Mouse (Mus musculus) right cerebral cortex, postnatal 4 days (tissue): Measurements from ENCODE around the gene Ms4a4d.
"Not testable (repeated sequence)": the region's sequence is repeated elsewhere in the genome, so short reads cannot be mapped to it uniquely, and the experiment has no call there.

Experiments used
- DNase-seq: peaks from one replicate; pipeline ENCODE4 v3.0.0-alpha.2; 2022

The Ms4a4d gene

GRCm38 (mm10) chr19:11536593-11536992, at the start of gene Ms4a4d:
TSS of gene Ms4a4d (plus strand) at chr19:11536801.
- DNase-seq, result no peak

GRCm38 (mm10) chr19:11491406-11492189, 45.0 kb upstream of the Ms4a4d start:
- no peak for DNase-seq

DNA sequence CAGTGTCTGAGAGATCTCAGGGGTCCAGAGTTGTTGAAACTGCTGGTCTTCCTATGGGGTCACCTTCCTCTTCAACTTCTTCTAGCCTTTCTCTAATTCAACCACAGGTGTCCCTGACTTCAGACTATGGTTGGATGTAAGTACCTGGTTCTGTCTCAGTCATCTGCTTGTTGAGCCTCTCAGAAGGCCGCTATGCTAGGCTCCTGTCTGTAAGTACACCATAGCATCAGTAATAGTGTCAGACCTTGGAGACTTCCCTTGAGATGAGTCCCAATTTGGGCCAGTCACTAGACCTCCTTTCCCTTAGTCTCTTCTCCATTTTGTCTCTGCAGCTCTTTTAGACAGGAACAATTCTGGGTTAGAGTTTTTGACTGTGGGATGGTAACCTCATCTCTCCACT, 43.9 kb upstream of the Ms4a4d start:
- no peak for DNase-seq

- no peak for DNase-seq
These were observed 42.1 kb upstream of the Ms4a4d start for GRCm38 (mm10) chr19:11494519-11494918.

DNA sequence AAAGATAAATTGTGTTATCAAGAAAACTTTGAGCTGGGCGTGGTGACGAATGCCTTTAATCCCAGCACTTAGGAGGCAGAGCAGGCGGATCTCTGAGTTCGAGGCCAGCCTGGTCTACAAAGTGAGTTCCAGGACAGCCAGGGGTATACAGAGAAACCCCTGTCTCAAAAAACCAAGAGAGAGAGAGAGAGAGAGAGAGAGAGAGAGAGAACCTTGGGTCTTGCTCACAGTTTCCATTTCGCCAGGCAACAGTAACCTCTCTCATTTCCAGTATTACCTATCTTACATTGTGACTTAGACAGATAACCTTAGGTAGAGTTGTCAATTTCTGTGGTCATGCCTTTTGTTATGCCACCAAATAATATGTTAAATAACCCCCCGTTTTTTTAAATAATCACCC, 40.2 kb upstream of the Ms4a4d start:
- no peak for DNase-seq

DNA sequence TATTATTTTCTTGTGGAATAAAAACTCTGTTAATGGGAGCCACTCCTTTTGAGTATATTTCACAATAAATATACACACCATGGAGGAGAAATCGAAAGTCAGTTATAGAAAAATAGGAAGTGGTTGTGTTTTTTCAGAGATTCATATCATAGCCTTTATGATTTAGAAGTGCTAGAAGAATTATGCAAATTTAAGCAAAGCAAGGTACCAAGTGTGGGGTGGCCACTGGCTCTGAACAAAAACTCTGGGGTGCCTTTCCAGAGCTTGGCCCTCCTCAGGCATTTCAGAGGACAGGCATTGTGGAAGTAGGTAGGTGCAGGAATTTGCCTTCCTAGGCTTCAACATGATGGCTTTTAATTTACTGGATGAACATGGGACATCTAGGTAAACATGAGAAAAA, 39.3 kb upstream of the Ms4a4d start:
- not testable (repeated sequence) for DNase-seq

- no peak for DNase-seq
These were observed 35.8 kb upstream of the Ms4a4d start for GRCm38 (mm10) chr19:11500796-11501195.

DNA sequence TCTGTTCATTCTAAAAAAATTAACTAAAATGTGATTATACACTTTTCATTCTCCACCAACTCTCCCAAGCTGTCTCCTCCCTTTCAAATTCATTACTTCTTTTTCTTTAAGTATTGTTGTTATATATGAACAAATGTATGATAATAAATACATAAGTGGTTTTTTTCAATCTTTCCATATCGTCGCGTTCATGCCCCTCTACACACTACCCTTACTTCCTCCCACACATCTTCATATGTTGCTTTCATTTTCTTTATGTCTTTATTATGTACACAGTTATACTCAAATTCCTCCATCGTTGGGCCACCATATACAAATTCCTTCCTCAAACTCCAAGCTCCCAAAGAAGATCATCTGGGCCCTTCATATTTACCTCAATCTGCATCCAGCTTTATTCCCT, 35.3 kb upstream of the Ms4a4d start:
- DNase-seq, result no peak

DNA sequence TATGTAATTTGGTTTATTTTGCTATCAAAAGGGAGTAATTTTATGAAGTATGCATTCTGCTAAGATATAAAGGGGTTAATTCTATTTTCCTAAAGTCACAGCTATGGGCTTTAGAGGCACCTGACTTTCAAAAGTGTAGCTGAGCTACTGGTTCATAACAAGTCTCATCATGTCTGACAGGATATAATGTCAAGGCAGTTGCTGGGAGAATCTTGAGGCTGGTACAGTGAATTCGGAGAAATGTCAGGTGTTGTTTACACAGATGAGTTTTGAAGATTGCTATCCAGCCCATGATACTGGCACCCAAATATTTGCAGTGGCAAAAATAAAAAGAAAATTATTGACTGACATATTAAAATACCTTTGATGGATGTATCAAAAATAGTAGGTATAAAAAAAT, 31.7 kb upstream of the Ms4a4d start:
- no peak for DNase-seq

DNA sequence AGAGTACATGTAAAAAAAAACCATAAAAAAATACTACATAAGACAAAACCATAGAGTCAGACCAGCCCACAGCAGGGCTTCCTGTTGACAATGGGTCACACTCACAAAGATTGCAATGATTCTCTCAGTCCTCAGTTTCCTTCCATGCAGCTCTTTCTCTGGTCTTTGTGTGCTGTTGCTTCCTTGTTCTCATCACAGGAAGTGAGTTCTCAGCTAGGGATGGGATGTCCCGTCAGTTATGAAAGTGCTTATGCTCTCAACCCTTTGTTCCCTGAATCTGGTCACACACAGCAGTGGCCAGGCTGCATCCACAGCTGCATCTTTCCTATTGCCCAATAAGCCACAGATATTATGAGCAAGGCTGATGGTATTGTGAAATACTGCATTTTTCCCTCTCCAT, 23.1 kb upstream of the Ms4a4d start:
- DNase-seq, result no peak

GRCm38 (mm10) chr19:11516246-11516645, 20.4 kb upstream of the Ms4a4d start, which contains the start of gene Ms4a6b:
TSS of gene Ms4a6b (plus strand) at chr19:11516512.
- no peak for DNase-seq

DNA sequence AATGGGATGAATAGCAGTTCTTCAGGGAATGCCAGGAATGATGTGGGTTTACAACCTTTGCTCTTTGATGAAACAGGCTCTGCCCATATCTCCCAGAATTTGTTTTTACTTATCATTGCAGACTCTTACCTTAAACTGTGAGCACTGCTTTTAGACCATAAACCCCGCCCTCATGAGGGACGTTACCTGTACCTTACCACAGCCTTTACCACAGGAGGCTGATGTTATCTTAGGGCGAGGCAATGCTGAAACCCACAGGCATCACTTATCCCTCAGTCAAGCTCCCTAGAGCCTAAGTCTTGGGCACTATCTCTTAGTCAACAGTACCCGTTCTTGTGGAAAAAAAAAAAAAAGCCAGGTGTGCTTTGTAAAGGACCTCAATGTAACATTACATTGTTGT, 19.8 kb upstream of the Ms4a4d start:
- DNase-seq, result no peak

DNA sequence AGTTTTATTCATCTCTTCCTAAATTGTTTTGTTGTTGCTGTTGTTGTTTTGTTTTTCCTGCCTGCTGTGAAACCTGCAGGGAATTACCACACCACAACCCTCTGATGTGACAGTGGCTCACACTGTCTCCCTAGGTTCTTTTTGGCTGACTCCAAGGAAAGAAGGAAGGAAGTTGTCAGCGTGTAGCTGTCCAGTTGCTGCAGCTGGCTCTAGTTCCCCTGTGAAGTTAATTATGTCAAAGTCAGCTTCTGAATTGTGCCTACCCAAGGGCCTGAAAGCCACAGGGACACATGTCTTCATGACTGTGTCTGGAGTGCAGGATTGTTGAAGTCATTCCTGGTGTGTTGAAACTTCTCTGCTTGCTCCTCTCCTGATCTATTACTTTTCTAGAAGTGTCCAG, 19.2 kb upstream of the Ms4a4d start:
- not testable (repeated sequence) for DNase-seq

- DNase-seq, result not testable (repeated sequence)
These were observed 18.2 kb upstream of the Ms4a4d start for GRCm38 (mm10) chr19:11518356-11518755.

DNA sequence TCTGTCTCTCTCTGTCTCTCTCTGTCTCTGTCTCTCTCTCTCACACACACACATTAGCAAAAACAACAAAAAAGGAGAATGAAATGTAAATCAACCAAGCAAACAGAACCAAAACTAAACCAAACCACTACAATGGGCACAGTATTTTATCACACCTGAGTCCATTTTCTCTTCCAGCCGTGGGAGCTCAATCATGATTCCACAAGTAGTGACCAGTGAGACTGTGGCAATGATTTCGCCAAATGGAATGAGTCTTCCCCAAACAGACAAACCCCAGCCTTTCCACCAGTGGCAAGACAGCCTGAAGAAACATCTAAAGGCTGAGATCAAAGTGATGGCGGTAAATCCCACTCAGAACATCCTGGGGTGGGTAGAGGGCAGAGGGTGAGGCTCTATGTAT, 16.5 kb upstream of the Ms4a4d start:
- DNase-seq, result no peak

DNA sequence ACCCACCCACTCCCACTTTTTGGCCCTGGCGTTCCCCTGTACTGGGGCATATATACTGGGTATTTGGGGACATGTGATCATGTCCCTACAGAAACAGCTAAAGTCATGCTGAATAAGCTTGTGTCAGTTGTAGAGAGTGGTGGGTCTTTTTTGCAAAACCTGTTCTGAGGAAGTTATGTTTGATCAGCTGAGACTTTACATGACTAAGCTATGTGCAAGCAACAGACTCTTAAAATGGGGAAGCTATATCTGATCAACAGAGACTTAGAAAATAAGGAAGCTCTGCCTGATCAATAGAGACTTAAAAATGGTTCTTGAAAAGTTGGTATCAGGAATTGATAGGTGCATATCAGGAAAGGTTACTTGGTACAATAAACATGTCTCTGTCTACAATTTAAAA, 3.2 kb upstream of the Ms4a4d start:
- no peak for DNase-seq

- no peak for DNase-seq
These were observed 2.6 kb upstream of the Ms4a4d start for GRCm38 (mm10) chr19:11533888-11534445.

DNA sequence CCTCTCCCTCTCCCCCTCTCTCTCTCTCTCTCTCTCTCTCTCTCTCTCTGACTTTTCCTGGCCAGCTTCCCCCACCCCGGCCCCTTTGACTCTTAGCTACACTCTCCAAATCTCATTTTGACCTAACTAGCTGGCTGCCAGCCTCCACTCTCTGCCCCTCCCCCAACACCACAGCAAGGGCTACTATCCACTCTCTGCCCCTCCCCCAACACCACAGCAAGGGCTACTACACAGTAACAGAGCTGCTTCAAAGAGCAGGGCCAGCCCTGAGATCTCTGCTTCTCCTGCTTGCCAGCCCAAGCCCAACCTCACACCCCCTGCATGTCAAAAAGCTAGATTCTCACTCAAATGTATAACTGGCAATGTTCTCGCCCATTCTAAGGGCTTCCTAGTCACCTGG, 735 bp downstream of the Ms4a4d start:
- no peak for DNase-seq

- not testable (repeated sequence) for DNase-seq
These were observed 3.7 kb downstream of the Ms4a4d start for GRCm38 (mm10) chr19:11540166-11540821.

GRCm38 (mm10) chr19:11544383-11544782, 7.8 kb downstream of the Ms4a4d start:
- DNase-seq, result not testable (repeated sequence)

- no peak for DNase-seq
These were observed 11.3 kb downstream of the Ms4a4d start for GRCm38 (mm10) chr19:11547911-11548310.

DNA sequence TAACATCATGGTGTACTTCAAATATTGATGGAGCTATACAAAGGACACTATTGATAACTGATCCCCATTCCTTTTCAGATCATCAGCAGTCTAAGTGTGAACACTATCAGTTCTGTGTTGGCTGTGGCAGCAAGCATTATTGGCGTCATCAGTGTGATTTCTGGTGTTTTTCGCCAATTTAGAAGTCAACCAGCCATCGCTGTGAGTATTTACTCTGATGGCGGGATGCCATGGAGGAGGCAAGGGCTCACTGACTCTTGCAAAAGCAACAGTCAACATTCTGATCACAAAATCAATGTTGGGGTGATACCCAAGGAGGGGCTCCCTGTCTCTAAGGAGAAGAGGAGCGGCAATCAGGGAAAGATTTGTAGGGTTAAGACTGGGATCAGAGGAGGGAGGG, 18.1 kb downstream of the Ms4a4d start:
- no peak for DNase-seq

- DNase-seq, result not testable (repeated sequence)
These were observed 23.0 kb downstream of the Ms4a4d start for GRCm38 (mm10) chr19:11559560-11559959.

GRCm38 (mm10) chr19:11574965-11575364, 38.4 kb downstream of the Ms4a4d start:
- no peak for DNase-seq
